Mouse (Mus musculus) ES-E14 (cell line): Measurements from ENCODE around the gene Rbm42. TPM values are rescaled to one million over a fixed set of nuclear protein-coding genes. Genes with fewer than 3 reads are reported as not detected.

Source experiments
- DNase-seq: peaks from one replicate; pipeline ENCODE4 v3.0.0-alpha.2; 2013; ENCODE audit warnings: low read depth, low spot score
- H3K27ac ChIP-seq: 2 replicates; pipeline ENCODE4 v1.5.1; 2012; ENCODE audit warnings: low read depth, mild to moderate bottlenecking, low read length, moderate library complexity, mixed read lengths; ENCODE audit not compliant: poor library complexity, insufficient read depth, severe bottlenecking
- H3K36me3 ChIP-seq: 2 replicates; pipeline ENCODE4 v1.6.1; 2012; ENCODE audit warnings: mild to moderate bottlenecking, low read length, moderate library complexity, mixed read lengths; ENCODE audit not compliant: control insufficient read depth, poor library complexity, insufficient read depth, severe bottlenecking
- H3K4me1 ChIP-seq, 2 experiments: fragments of 150-350 bp in 1 of 2; sonication (generic) in 1 of 2; 2 replicates each; pipeline ENCODE4 v1.6.1; 2012; ENCODE audit warnings: low read length in 2 of 2, mild to moderate bottlenecking in 1 of 2, mixed read lengths in 1 of 2; ENCODE audit not compliant: control insufficient read depth in 2 of 2, insufficient read depth in 2 of 2, poor library complexity in 1 of 2
- H3K4me3 ChIP-seq, 2 experiments: fragments of 150-350 bp in 1 of 2; sonication (generic) in 1 of 2; 2 replicates each; pipeline ENCODE4 v1.5.1; 2012; ENCODE audit warnings: low read length in 2 of 2, low read depth in 1 of 2, mild to moderate bottlenecking in 1 of 2, mixed read lengths in 1 of 2; ENCODE audit not compliant: insufficient read depth in 1 of 2, poor library complexity in 1 of 2, severe bottlenecking in 1 of 2
- H3K9ac ChIP-seq: 2 replicates; pipeline ENCODE4 v1.6.1; 2012; ENCODE audit warnings: low read depth, mild to moderate bottlenecking, low read length, mixed read lengths; ENCODE audit not compliant: poor library complexity, insufficient read depth, severe bottlenecking
- H3K9me3 ChIP-seq: fragments of 150-350 bp; sonication (generic); 2 replicates; pipeline ENCODE4 v1.6.1; 2012; ENCODE audit warnings: low read depth, mild to moderate bottlenecking, low read length; ENCODE audit not compliant: control insufficient read depth, insufficient read depth
- CHD2 ChIP-seq: IDR thresholded peaks from 2 replicates; pipeline ENCODE4 v1.6.1; 2014; ENCODE audit warnings: mild to moderate bottlenecking, low read depth, low read length, inconsistent platforms
- HCFC1 ChIP-seq: IDR thresholded peaks from 2 replicates; pipeline ENCODE4 v1.6.1; 2012; ENCODE audit warnings: low read length, inconsistent platforms, borderline replicate concordance; ENCODE audit not compliant: insufficient read depth
- MAFK ChIP-seq: IDR thresholded peaks from 2 replicates; pipeline ENCODE4 v1.6.1; 2014; ENCODE audit warnings: mild to moderate bottlenecking, low read depth, low read length, inconsistent platforms; ENCODE audit not compliant: insufficient read depth
- ZC3H11A ChIP-seq: IDR thresholded peaks from 2 replicates; pipeline ENCODE4 v1.6.1; 2012; ENCODE audit warnings: low read depth, mild to moderate bottlenecking, inconsistent platforms, low read length, borderline replicate concordance
- ZNF384 ChIP-seq: IDR thresholded peaks from 2 replicates; pipeline ENCODE4 v1.6.1; 2012; ENCODE audit warnings: low read depth, low read length, inconsistent platforms
- in situ Hi-C, 2 experiments: fragments of 600-800 bp; cut with MboI; formaldehyde crosslinking; loops; one replicate each; pipeline ENCODE4 v1.15.1; 2025; ENCODE audit warnings: low sequenced_read_pairs in 2 of 2, inconsistent platforms in 1 of 2; ENCODE audit not compliant: unreplicated experiment in 2 of 2
- total RNA-seq: library from RNA; depleted of rRNA; stranded (reverse); fragments of 300-350 nt; gene quantifications from 2 replicates; pipeline ENCODE4 v1.2.3, GENCODE M21; 2012

Gene Rbm42
- total RNA-seq, 1 experiment, result 86.0 TPM

DNA sequence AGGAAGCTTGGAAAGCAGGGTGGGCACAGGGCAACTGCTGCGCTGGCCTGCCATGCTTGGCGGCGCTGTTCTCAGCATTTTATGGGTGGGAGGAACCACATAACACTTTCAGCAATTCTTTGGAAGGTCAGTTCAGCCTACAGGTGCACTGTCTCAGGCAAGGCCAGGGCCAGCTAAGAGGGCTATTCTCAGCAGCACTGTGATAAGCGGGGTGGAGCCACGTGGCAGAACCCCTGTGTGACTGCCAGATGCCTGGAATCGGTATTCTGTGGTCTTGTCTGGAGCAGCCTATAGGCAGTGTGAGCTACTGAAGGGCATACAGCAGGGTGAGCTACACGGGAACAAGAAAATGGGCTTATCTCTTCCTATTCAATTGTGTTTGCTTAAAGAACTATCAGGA, 40.1 kb downstream of the Rbm42 start:
- no peak for DNase-seq
- no peak overlapping the region for H3K9ac ChIP-seq
- in situ Hi-C loops, result no loop called here
- no peak for TF ChIP-seq ZC3H11A
- TF ChIP-seq CHD2, result no peak
- TF ChIP-seq HCFC1, result no peak
- no peak for TF ChIP-seq ZNF384
- TF ChIP-seq MAFK, result no peak
- H3K4me1 ChIP-seq, result peaks cover 0 to 17% of the 10 kb centered on the region in 2 experiments; a peak in 2 of 4 replicates
- no peak overlapping the region for H3K4me3 ChIP-seq
- no peaks in the 10 kb centered on the region for H3K36me3 ChIP-seq
- no peaks in the 10 kb centered on the region for H3K9me3 ChIP-seq
- H3K27ac ChIP-seq, result no peak overlapping the region

DNA sequence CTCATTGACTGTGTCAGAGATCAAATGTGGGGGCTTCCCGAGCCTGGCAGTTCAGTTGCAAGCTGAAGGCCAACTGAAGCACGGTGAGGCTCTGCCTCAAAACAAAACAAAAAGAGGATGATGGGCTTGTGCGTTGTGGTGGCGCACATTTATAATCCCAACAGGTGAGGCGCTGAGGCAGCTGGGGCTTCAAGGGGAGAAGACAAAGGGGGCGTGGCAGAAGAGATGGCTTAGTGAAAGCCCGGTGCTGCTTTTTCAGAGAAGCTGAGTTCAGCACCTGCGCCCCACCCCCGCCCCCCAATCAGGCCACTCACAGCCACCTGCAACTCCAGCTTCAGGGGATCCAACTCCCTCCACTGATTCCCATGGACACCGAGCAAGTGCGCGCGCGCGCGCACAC, 41.6 kb downstream of the Rbm42 start:
- Histone ChIP-seq H3K4me1 (peaks cover 0 to 25% of the 10 kb centered on the region in 2 experiments; a peak in 3 of 4 replicates), H3K27ac (no peak overlapping the region; the same call in 1 of the 2 replicates), H3K4me3 (no peak overlapping the region), H3K9ac (no peak overlapping the region), H3K9me3 (no peaks in the 10 kb centered on the region), H3K36me3 (no peaks in the 10 kb centered on the region)
- in situ Hi-C loops, result no loop called here
- DNase-seq, result no peak
- TF ChIP-seq HCFC1 (no peak), MAFK (no peak), ZNF384 (no peak), CHD2 (no peak), ZC3H11A (no peak)

DNA sequence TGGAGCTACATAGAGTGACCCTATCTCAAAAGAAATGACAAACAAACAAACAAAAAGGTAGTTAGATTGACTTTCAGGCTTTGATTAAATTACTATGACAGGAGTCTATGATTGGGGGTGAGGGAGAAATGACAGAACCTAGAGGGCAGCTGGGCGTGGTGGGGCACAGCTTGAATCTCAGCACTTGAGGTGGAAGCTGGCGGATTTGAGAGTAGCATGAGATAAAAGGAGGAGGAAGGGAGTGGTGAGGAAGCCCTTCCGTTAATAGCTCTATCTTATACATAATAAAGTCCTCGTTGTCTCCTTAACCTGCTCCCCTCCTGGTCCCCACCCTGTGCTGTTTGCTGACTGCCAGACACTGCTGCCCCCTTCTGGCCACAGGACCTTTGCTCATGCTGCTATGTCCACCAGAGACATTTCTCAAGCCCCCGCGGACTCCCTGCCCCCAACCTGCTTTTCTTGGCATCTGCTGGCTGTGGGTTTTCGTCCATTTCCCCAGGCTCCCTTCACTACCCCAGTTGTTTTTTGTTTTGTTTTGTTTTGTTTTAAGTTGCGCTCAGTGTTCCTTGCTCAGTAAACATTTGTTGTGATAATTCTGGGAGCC, 42.3 kb downstream of the Rbm42 start:
- in situ Hi-C loops, result no loop called here
- H3K27ac ChIP-seq, result no peak overlapping the region; the same call in 1 of the 2 replicates
- H3K4me3 ChIP-seq, result no peak overlapping the region
- no peaks in the 10 kb centered on the region for H3K36me3 ChIP-seq
- H3K4me1 ChIP-seq, result peaks cover 2 to 31% of the 10 kb centered on the region in 2 experiments
- DNase-seq, result peak; percentile 94
- no peaks in the 10 kb centered on the region for H3K9me3 ChIP-seq
- H3K9ac ChIP-seq, result no peak overlapping the region
- TF ChIP-seq ZNF384, result no peak
- TF ChIP-seq HCFC1, result no peak
- peak; percentile 72; the same call in 1 of the 2 replicates for TF ChIP-seq ZC3H11A
- TF ChIP-seq CHD2, result no peak
- no peak for TF ChIP-seq MAFK

DNA sequence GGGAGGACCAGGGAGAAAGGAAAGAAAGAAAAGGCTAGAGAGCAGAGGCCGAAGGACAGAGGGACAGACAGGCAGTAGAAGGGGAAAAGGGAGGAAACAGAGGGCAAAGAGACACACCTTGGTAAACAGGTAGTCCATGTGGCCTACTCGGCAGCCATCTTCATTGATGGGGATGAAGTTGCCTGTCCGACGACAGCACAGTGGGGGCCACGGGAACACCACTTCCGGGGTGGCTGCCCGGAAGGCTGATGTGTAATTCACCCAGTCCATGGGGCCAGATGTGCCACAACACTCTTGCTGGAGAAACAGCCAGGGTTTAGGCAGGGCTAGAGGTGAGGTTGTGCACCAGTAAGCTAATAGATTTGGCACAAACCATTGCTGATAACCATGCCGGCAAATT, 45.2 kb downstream of the Rbm42 start:
- Histone ChIP-seq H3K36me3 (no peaks in the 10 kb centered on the region), H3K9ac (no peak overlapping the region; the same call in 1 of the 2 replicates), H3K27ac (no peak overlapping the region), H3K4me3 (no peak overlapping the region), H3K4me1 (peaks cover 8 to 36% of the 10 kb centered on the region in 2 experiments), H3K9me3 (no peaks in the 10 kb centered on the region)
- TF ChIP-seq CHD2 (no peak), MAFK (no peak), ZNF384 (no peak), HCFC1 (no peak)
- in situ Hi-C loops, result no loop called here
- no peak for DNase-seq

DNA sequence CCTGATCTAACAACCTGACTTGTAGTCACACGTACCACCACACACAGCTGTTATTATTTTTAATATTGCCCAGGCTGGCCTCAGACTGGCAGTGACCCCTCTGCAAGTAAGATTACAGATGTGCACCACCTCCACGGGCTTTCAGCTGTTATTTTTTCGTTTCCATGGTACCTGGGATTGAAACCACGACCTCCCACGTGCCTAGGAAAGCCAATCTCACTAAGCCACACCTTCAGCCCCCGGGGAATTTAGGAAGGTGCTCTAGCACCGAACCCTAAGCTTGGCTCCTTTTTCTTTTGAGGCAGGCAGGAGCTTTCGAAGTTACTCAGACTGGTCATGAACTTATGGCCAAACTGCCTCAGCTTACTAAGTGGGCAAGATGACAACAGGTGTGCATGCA, 45.7 kb downstream of the Rbm42 start:
- TF ChIP-seq HCFC1 (no peak), MAFK (no peak), ZNF384 (no peak)
- Histone ChIP-seq H3K4me3 (no peak overlapping the region), H3K9ac (no peak overlapping the region; the same call in 1 of the 2 replicates), H3K27ac (no peak overlapping the region; the same call in 1 of the 2 replicates), H3K9me3 (no peaks in the 10 kb centered on the region), H3K4me1 (peaks cover 8 to 35% of the 10 kb centered on the region in 2 experiments), H3K36me3 (no peaks in the 10 kb centered on the region)
- in situ Hi-C loops, result no loop called here
- no peak for DNase-seq
